22 mouse cellular contexts compared by ENCODE assay signal in the genomic region with DNA sequence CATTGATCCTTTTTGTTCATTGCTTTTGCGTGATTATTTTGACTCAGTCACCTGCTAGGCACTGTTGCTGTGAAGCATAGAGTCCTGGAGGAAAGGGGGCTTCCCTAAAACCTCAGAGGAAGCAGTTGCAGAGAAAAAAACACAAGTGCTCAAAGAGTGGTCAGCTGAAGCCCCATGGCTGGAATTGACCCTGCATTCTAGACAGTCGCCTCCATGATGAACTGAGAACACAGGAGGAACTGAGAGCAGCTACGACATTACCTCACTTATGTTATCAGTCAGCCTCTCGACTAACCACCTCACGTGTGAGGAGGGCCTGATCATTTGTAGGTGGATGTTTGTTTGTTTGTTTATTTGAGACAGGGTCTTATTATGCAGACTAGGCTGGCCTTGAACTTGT. TPM values are rescaled to one million over a fixed set of nuclear protein-coding genes. Genes with fewer than 3 reads are reported as not detected.
DNase-seq lines count a peak whose midpoint lies in the region; ATAC-seq and TF ChIP-seq lines count a peak whose summit lies in the region.
"Had no signal": no experiment of that assay in that cellular context is flagged by ENCODE, and none has a peak within 500 bp of the region (broad histone marks: within the 10 kb centered on the region; RNA-seq: fewer than 3 reads in every experiment).

No protein-coding gene starts in this region.

- peaks cover 98% of the 10 kb centered on the region for H3K36me3 ChIP-seq in heart, embryonic 13.5 days
- H3K36me3 ChIP-seq in CH12.LX (replicated peaks in 1 of 2; ENCODE audit: control insufficient read depth in 1 of 2, insufficient read depth in 1 of 2, low read length in 1 of 2), result peaks cover 60 to 95% of the 10 kb centered on the region in 2 experiments

- H3K27ac ChIP-seq in heart, embryonic 13.5 days (replicated peaks), result peak overlapping the region; percentile 56
- H3K27ac ChIP-seq in CH12.LX (ENCODE audit: insufficient read depth, low read depth), result no peak overlapping the region
- H3K27ac ChIP-seq: embryonic facial prominence, embryonic 10.5 days; embryonic facial prominence, embryonic 12.5 days; forebrain, embryonic 13.5 days; forebrain, embryonic 15.5 days had no signal

- 55% methylated on average over 5 of the region's 5 CpGs for WGBS in heart, embryonic 13.5 days

- TF ChIP-seq RAD21 in CH12.LX (IDR thresholded peaks at IDR 0.05; ENCODE audit: low read depth, low read length), result no peak

- peaks cover 28% of the 10 kb centered on the region for H3K4me1 ChIP-seq in heart, embryonic 13.5 days
- H3K4me1 ChIP-seq in CH12.LX (ENCODE audit: control insufficient read depth in 1 of 2, insufficient read depth in 2 of 2), result peaks cover 15 to 48% of the 10 kb centered on the region in 2 experiments
- H3K4me1 ChIP-seq: embryonic facial prominence, embryonic 10.5 days; embryonic facial prominence, embryonic 12.5 days; forebrain, embryonic 13.5 days; forebrain, embryonic 15.5 days had no signal

- H3K4me3 ChIP-seq in heart, embryonic 13.5 days, result no peak overlapping the region
- H3K4me3 ChIP-seq in CH12.LX (replicated peaks in 1 of 3; ENCODE audit: low read depth in 2 of 3, low read length in 2 of 3, poor library complexity in 1 of 3), result no peak overlapping the region
- H3K4me3 ChIP-seq: embryonic facial prominence, embryonic 10.5 days; embryonic facial prominence, embryonic 12.5 days; forebrain, embryonic 13.5 days; forebrain, embryonic 15.5 days had no signal

- in situ Hi-C loops in CH12.LX (cut with MboI; ENCODE audit: low pct_ligation_motif_present, low pct_unique_long_range_greater_than_20kb, low sequenced_read_pairs), result no loop called here

- no peak for TF ChIP-seq POLR2A in CH12.LX (IDR thresholded peaks at IDR 0.05; ENCODE audit: low read depth, low read length)

- no peak overlapping the region for H3K9ac ChIP-seq in heart, embryonic 13.5 days
- H3K9ac ChIP-seq in CH12.LX (ENCODE audit: insufficient read depth, low read depth), result no peak overlapping the region
- H3K9ac ChIP-seq: embryonic facial prominence, embryonic 12.5 days; forebrain, embryonic 13.5 days; forebrain, embryonic 15.5 days; forebrain, postnatal 0 days had no signal

- no peaks in the 10 kb centered on the region for H3K27me3 ChIP-seq in heart, embryonic 13.5 days (replicated peaks)
- H3K27me3 ChIP-seq in CH12.LX (replicated peaks), result no peaks in the 10 kb centered on the region
- H3K27me3 ChIP-seq: embryonic facial prominence, embryonic 12.5 days; forebrain, embryonic 13.5 days; forebrain, embryonic 15.5 days had no signal

- TF ChIP-seq CTCF in CH12.LX (conservative IDR thresholded peaks at IDR 0.05 in 1 of 2, IDR thresholded peaks at IDR 0.05 in 1 of 2; ENCODE audit: low read depth in 2 of 2, low read length in 2 of 2), result no peak

- no peak for DNase-seq in heart, adult 11 months
- DNase-seq in A20 (ENCODE audit: low read depth, low spot score), result peak; percentile 63
- peak; percentile 56 for DNase-seq in CH12.LX (ENCODE audit: extremely low read depth)
- DNase-seq in cerebellum, postnatal 4 days (ENCODE audit: low spot score in 2 of 2), result no peak
- DNase-seq: adrenal gland, adult 2 months; adrenal gland, postnatal 10 days; adrenal gland, postnatal 25 days; B cell, adult 2 months; cerebellum, adult 11 months; cerebellum, adult 18-20 months; cerebellum, adult 8-10 months; cerebellum, adult 9-11 months; cerebellum, postnatal 14 days; cerebellum, postnatal 36 days; forebrain, postnatal 0 days had no signal

- dilution Hi-C loops in CH12.LX (cut with MboI; ENCODE audit: extremely low pct_ligation_motif_present, extremely low pct_unique_long_range_greater_than_20kb, low sequenced_read_pairs), result no loop called here

- H3K9me3 ChIP-seq in heart, embryonic 13.5 days, result no peaks in the 10 kb centered on the region
- H3K9me3 ChIP-seq in CH12.LX (replicated peaks; ENCODE audit: low read length), result no peaks in the 10 kb centered on the region
- H3K9me3 ChIP-seq: embryonic facial prominence, embryonic 10.5 days; embryonic facial prominence, embryonic 12.5 days; forebrain, embryonic 13.5 days; forebrain, embryonic 15.5 days had no signal

- H3K79me2 ChIP-seq in CH12.LX (replicated peaks; ENCODE audit: control insufficient read depth, extremely low read depth, insufficient read depth, poor library complexity, severe bottlenecking), result no peaks in the 10 kb centered on the region; the same call in 1 of the 2 replicates

- no peak overlapping the region for H3K4me2 ChIP-seq in heart, embryonic 13.5 days
- no peak overlapping the region for H3K4me2 ChIP-seq in CH12.LX (ENCODE audit: insufficient read depth, low read depth, poor library complexity, severe bottlenecking)
- H3K4me2 ChIP-seq: embryonic facial prominence, embryonic 12.5 days; forebrain, embryonic 13.5 days; forebrain, embryonic 15.5 days had no signal

- no peak for ATAC-seq in heart, embryonic 13.5 days (ENCODE audit: extremely low read depth, insufficient number of reproducible peaks, low FRiP score, low TSS enrichment)
- ATAC-seq: CD4-positive, CD25-positive, alpha-beta regulatory T cell, adult 4 months; forebrain, embryonic 13.5 days; forebrain, embryonic 15.5 days; forebrain, postnatal 0 days had no signal

- peak; percentile 96 for TF ChIP-seq EP300 in CH12.LX (IDR thresholded peaks at IDR 0.05; ENCODE audit: low read length)

TF ChIP-seq in CH12.LX, 34 proteins besides CTCF, POLR2A, EP300 and RAD21:
- TF ChIP-seq JUND (conservative IDR thresholded peaks at IDR 0.05; ENCODE audit: low read depth, low read length) (peak; percentile 88), MXI1 (IDR thresholded peaks at IDR 0.05; ENCODE audit: low read depth, low read length) (no peak), PAX5 (IDR thresholded peaks at IDR 0.05; ENCODE audit: low read length) (no peak), BHLHE40 (IDR thresholded peaks at IDR 0.05; ENCODE audit: low read depth, low read length) (peak; percentile 98), ZKSCAN1 (IDR thresholded peaks at IDR 0.05; ENCODE audit: borderline replicate concordance, low read depth, low read length) (no peak), IRF4 (IDR thresholded peaks at IDR 0.05; ENCODE audit: low read depth, low read length) (peak; percentile 99), ZNF384 (IDR thresholded peaks at IDR 0.05; ENCODE audit: low read depth, low read length) (peak; percentile 81), TCF12 (IDR thresholded peaks at IDR 0.05; ENCODE audit: low read depth, low read length) (peak; percentile 56), USF2 (conservative IDR thresholded peaks at IDR 0.05; ENCODE audit: low read depth, low read length) (no peak), MAX (IDR thresholded peaks at IDR 0.05; ENCODE audit: low read length) (0 out of 2 replicates have a peak, but pooled peaks have one; percentile 32), ETS1 (conservative IDR thresholded peaks at IDR 0.05; ENCODE audit: low read depth, low read length) (peak; percentile 83), KAT2A (IDR thresholded peaks at IDR 0.05; ENCODE audit: insufficient replicate concordance, low read length) (0 out of 2 replicates have a peak, but pooled peaks have one; percentile 10), RCOR1 (conservative IDR thresholded peaks at IDR 0.05; ENCODE audit: low read depth, low read length) (peak; percentile 78), MYC (IDR thresholded peaks at IDR 0.05; ENCODE audit: low read depth, low read length) (peak; percentile 59), MEF2A (IDR thresholded peaks at IDR 0.05; ENCODE audit: borderline replicate concordance, low read depth, low read length) (peak; percentile 77), CHD2 (IDR thresholded peaks at IDR 0.05; ENCODE audit: low read length) (peak; percentile 34; the same call in 1 of the 2 replicates), JUN (IDR thresholded peaks at IDR 0.05; ENCODE audit: insufficient read depth, low read depth, low read length) (peak; percentile 83), MAFK (IDR thresholded peaks at IDR 0.05; ENCODE audit: insufficient replicate concordance, low read length) (peak; percentile 30; the same call in 1 of the 2 replicates)

RNA-seq across cellular contexts. Expression of gene Efcab8, which starts 17.6 kb away (rescaled TPM):
- not detected in 2 replicates for polyA plus RNA-seq in heart, embryonic 13.5 days (2015; fragmentation: Nextera tagmentation; extraction: Ambion mirVana)
- total RNA-seq in CH12.LX (2012; rRNA removed), result 0.21 and 0.42 TPM in 2 replicates
- total RNA-seq in CH12.LX (2014; rRNA removed), result 0.08 TPM in 1 of 2 replicates, not detected in the other
- polyA plus RNA-seq in CH12.LX (2012; ENCODE audit: insufficient read length, low read depth), result 0.15 and 0.39 TPM in 2 replicates
- polyA plus RNA-seq: CD4-positive, CD25-positive, alpha-beta regulatory T cell, adult 4 months; embryonic facial prominence, embryonic 10.5 days; forebrain, embryonic 11.5 days; forebrain, embryonic 15.5 days; forebrain, postnatal 0 days had no signal

RNA-seq across cellular contexts. Expression of gene Mapre1, which starts 21.0 kb away (rescaled TPM):
- polyA plus RNA-seq in heart, embryonic 13.5 days (2015; fragmentation: Nextera tagmentation; extraction: Ambion mirVana), result 232 and 254 TPM in 2 replicates
- 30.8 and 44.7 TPM in 2 replicates for total RNA-seq in CH12.LX (2012; rRNA removed)
- 136 and 163 TPM in 2 replicates for total RNA-seq in CH12.LX (2014; rRNA removed)
- 134 and 148 TPM in 2 replicates for polyA plus RNA-seq in CH12.LX (2012; ENCODE audit: insufficient read length, low read depth)

Comparison
In these comparisons a context has a peak if more than half of its experiments do, and no peak if none do; other contexts are left out.
1. DNase-seq: peak in A20 (single experiment) and CH12.LX (single experiment); none in heart, adult 11 months (single experiment) and cerebellum, postnatal 4 days (0 of 2).